Mouse (Mus musculus) embryonic fibroblast, embryonic 13.5 days (primary cell): ENCODE results near the gene AA986860.

Source experiments
- CTCF ChIP-seq: IDR thresholded peaks from 2 replicates; pipeline ENCODE4 v1.5.1; 2011; ENCODE audit warnings: mild to moderate bottlenecking, control low read depth, low read length, moderate library complexity, borderline replicate concordance; ENCODE audit not compliant: insufficient read depth
- POLR2A ChIP-seq: IDR thresholded peaks from 2 replicates; pipeline ENCODE4 v1.6.1; 2011; ENCODE audit warnings: low read depth, mild to moderate bottlenecking, control low read depth, low read length, moderate library complexity

- TF ChIP-seq POLR2A = no peak
- TF ChIP-seq CTCF = no peak
These were observed at the start of gene AA986860 for GRCm38 (mm10) chr1:130731741-130732337.
